ENCODE assay signal across 7 mouse cellular contexts in the genomic region with DNA sequence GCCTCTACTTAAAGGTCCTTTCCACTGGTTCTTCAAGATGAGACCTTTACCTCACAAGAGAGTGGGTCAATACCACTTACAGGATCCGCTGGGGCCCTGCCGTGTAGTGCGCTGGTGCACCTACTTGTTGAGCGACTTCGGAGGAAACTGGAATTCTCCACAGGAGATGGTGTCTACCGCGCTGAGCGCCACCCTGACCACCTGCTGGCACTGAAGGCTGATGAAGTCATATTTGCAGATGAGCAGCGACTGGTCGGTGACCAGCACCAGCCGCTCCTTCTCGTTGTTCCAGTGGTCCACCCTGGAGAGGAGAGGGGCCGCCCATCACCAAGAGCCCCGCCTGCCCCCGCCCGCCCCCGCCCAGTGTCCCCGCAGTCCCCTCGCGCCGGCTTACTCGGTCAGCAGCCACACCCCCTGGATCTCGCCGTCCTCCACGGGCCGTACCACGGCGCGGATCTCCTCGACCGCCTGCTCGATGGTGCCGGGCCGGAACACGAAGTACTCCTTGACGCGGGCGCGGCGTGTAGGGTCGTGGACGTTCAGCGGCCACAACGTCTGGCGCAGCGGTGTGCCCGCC. TPM values are rescaled to one million over a fixed set of nuclear protein-coding genes. Genes with fewer than 3 reads are reported as not detected.
DNase-seq lines count a peak whose midpoint lies in the region; ATAC-seq lines count a peak whose summit lies in the region.

No protein-coding gene starts in this region.

- 2% methylated on average over 46 of the region's 47 CpGs for WGBS in forebrain, embryonic 16.5 days
- 3% methylated on average over 47 of the region's 47 CpGs for WGBS in limb, embryonic 10.5 days
- WGBS in midbrain, embryonic 15.5 days, result 1% methylated on average over 37 of the region's 47 CpGs

- peak overlapping the region; percentile 91 for H3K4me3 ChIP-seq in forebrain, embryonic 16.5 days (replicated peaks; ENCODE audit: low read length)
- H3K4me3 ChIP-seq in limb, embryonic 10.5 days, result peak overlapping the region; percentile 99
- peak overlapping the region; percentile 96 for H3K4me3 ChIP-seq in midbrain, embryonic 15.5 days

- peak overlapping the region; percentile 86 for H3K4me2 ChIP-seq in forebrain, embryonic 16.5 days (ENCODE audit: low read length)
- peak overlapping the region; percentile 88 for H3K4me2 ChIP-seq in midbrain, embryonic 15.5 days

- peak; percentile 51 for ATAC-seq in forebrain, embryonic 16.5 days
- ATAC-seq in midbrain, embryonic 15.5 days (replicated peaks), result peak; percentile 70

- H3K27ac ChIP-seq in forebrain, embryonic 16.5 days (ENCODE audit: low read length), result peak overlapping the region; percentile 37; the same call in 1 of the 2 replicates
- H3K27ac ChIP-seq in limb, embryonic 10.5 days, result peak overlapping the region; percentile 85
- peak overlapping the region; percentile 84 for H3K27ac ChIP-seq in midbrain, embryonic 15.5 days

- no peaks in the 10 kb centered on the region for H3K27me3 ChIP-seq in forebrain, embryonic 16.5 days (replicated peaks; ENCODE audit: control insufficient read depth, insufficient read depth, low read length)
- H3K27me3 ChIP-seq in limb, embryonic 10.5 days (ENCODE audit: low read depth, poor library complexity, severe bottlenecking), result no peaks in the 10 kb centered on the region
- no peaks in the 10 kb centered on the region for H3K27me3 ChIP-seq in midbrain, embryonic 15.5 days (replicated peaks)

- DNase-seq in right cerebral cortex, postnatal 14 days, result peak; percentile 28
- no peak for DNase-seq in right cerebral cortex, adult 18-20 months
- peak; percentile 52 for DNase-seq in brain, adult 2 months (ENCODE audit: low read depth, low spot score)
- DNase-seq in limb, embryonic 10.5 days (ENCODE audit: low spot score), result no peak
- DNase-seq in frontal cortex, postnatal 36 days (ENCODE audit: low spot score in 2 of 2), result no peak

- H3K9ac ChIP-seq in forebrain, embryonic 16.5 days (replicated peaks; ENCODE audit: low read depth, low read length), result peak overlapping the region; percentile 81
- peak overlapping the region; percentile 86 for H3K9ac ChIP-seq in midbrain, embryonic 15.5 days

- peaks cover 17% of the 10 kb centered on the region for H3K36me3 ChIP-seq in forebrain, embryonic 16.5 days (ENCODE audit: control insufficient read depth, insufficient read depth)
- H3K36me3 ChIP-seq in limb, embryonic 10.5 days, result peaks cover 39% of the 10 kb centered on the region
- peaks cover 29% of the 10 kb centered on the region for H3K36me3 ChIP-seq in midbrain, embryonic 15.5 days (replicated peaks)

- peaks cover 18% of the 10 kb centered on the region for H3K4me1 ChIP-seq in forebrain, embryonic 16.5 days (replicated peaks; ENCODE audit: control insufficient read depth, insufficient read depth, low read length)
- H3K4me1 ChIP-seq in limb, embryonic 10.5 days, result peaks cover 25% of the 10 kb centered on the region
- H3K4me1 ChIP-seq in midbrain, embryonic 15.5 days, result peaks cover 23% of the 10 kb centered on the region

- no peaks in the 10 kb centered on the region for H3K9me3 ChIP-seq in forebrain, embryonic 16.5 days (ENCODE audit: control insufficient read depth, low read length)
- no peaks in the 10 kb centered on the region for H3K9me3 ChIP-seq in limb, embryonic 10.5 days (replicated peaks)
- H3K9me3 ChIP-seq in midbrain, embryonic 15.5 days, result no peaks in the 10 kb centered on the region

RNA-seq across cellular contexts. Expression of gene Tprgl, which starts 0.4 kb away (rescaled TPM):
- polyA plus RNA-seq in forebrain, embryonic 16.5 days (2015; fragmentation: Nextera tagmentation; extraction: Ambion mirVana), result 174 and 176 TPM in 2 replicates
- polyA plus RNA-seq in limb, embryonic 10.5 days (2016; fragmentation: Nextera tagmentation; extraction: Ambion mirVana), result 100 and 102 TPM in 2 replicates
- polyA plus RNA-seq in midbrain, embryonic 15.5 days (2015; fragmentation: Nextera tagmentation; extraction: Ambion mirVana), result 206 and 225 TPM in 2 replicates

RNA-seq across cellular contexts. Expression of gene Megf6, which starts 10.5 kb away (rescaled TPM):
- 7.7 and 10.0 TPM in 2 replicates for polyA plus RNA-seq in forebrain, embryonic 16.5 days (2015; fragmentation: Nextera tagmentation; extraction: Ambion mirVana)
- polyA plus RNA-seq in limb, embryonic 10.5 days (2016; fragmentation: Nextera tagmentation; extraction: Ambion mirVana), result 33.6 and 43.5 TPM in 2 replicates
- polyA plus RNA-seq in midbrain, embryonic 15.5 days (2015; fragmentation: Nextera tagmentation; extraction: Ambion mirVana), result 9.4 and 9.5 TPM in 2 replicates

RNA-seq across cellular contexts. Expression of gene Wrap73, which starts 17.9 kb away (rescaled TPM):
- 59.2 and 60.7 TPM in 2 replicates for polyA plus RNA-seq in forebrain, embryonic 16.5 days (2015; fragmentation: Nextera tagmentation; extraction: Ambion mirVana)
- 43.8 and 49.0 TPM in 2 replicates for polyA plus RNA-seq in limb, embryonic 10.5 days (2016; fragmentation: Nextera tagmentation; extraction: Ambion mirVana)
- 46.6 and 53.9 TPM in 2 replicates for polyA plus RNA-seq in midbrain, embryonic 15.5 days (2015; fragmentation: Nextera tagmentation; extraction: Ambion mirVana)

RNA-seq across cellular contexts. Expression of gene Trp73, which starts 20.0 kb away (rescaled TPM):
- 5.7 and 5.9 TPM in 2 replicates for polyA plus RNA-seq in forebrain, embryonic 16.5 days (2015; fragmentation: Nextera tagmentation; extraction: Ambion mirVana)
- 0.30 and 0.80 TPM in 2 replicates for polyA plus RNA-seq in limb, embryonic 10.5 days (2016; fragmentation: Nextera tagmentation; extraction: Ambion mirVana)
- polyA plus RNA-seq in midbrain, embryonic 15.5 days (2015; fragmentation: Nextera tagmentation; extraction: Ambion mirVana), result 1.2 and 1.5 TPM in 2 replicates

Comparison
In these comparisons a context has a peak if more than half of its experiments do, and no peak if none do; other contexts are left out.
1. DNase-seq: peak in right cerebral cortex, postnatal 14 days (single experiment) and brain, adult 2 months (single experiment); none in right cerebral cortex, adult 18-20 months (single experiment), limb, embryonic 10.5 days (single experiment) and frontal cortex, postnatal 36 days (0 of 2).
2. Peak in every context shown above with its lines, with median percentiles within 50 percentile points of each other: H3K27ac ChIP-seq and H3K4me3 ChIP-seq.